Mouse (Mus musculus) forebrain, embryonic 14.5 days (tissue): ENCODE results near the gene Slc38a7. TPM values are rescaled to one million over a fixed set of nuclear protein-coding genes. Genes with fewer than 3 reads are reported as not detected.
"Not testable (repeated sequence)": the region's sequence is repeated elsewhere in the genome, so short reads cannot be mapped to it uniquely, and the experiment has no call there.

Experiments
- ATAC-seq: fragments of 200-750 bp; cut with Nextera tagmentation; 2 replicates; pipeline ENCODE4 v1.8.0; 2017; ENCODE audit warnings: mild to moderate bottlenecking, moderate library complexity
- DNase-seq: peaks from one replicate; pipeline ENCODE4 v3.0.0-alpha.2; 2015; ENCODE audit warnings: low spot score
- H3K27ac ChIP-seq: fragments of 300-500 bp; sonication (generic); 2 replicates; pipeline ENCODE4 v1.5.1; 2014; ENCODE audit warnings: low read depth, mild to moderate bottlenecking, control low read depth, low read length, moderate library complexity
- H3K27me3 ChIP-seq: fragments of 300-500 bp; sonication (generic); replicated peaks from 2 replicates; pipeline ENCODE4 v1.6.1; 2014; ENCODE audit warnings: low read length, control low read depth, mixed read lengths; ENCODE audit not compliant: control insufficient read depth, insufficient read depth
- H3K36me3 ChIP-seq: fragments of 300-500 bp; sonication (generic); 2 replicates; pipeline ENCODE4 v1.6.1; 2014; ENCODE audit warnings: low read length, control low read depth; ENCODE audit not compliant: control insufficient read depth, insufficient read depth
- H3K4me1 ChIP-seq: fragments of 300-500 bp; sonication (generic); 2 replicates; pipeline ENCODE4 v1.6.1; 2014; ENCODE audit warnings: antibody characterized with exemption, low read length, control low read depth; ENCODE audit not compliant: control insufficient read depth, insufficient read depth
- H3K4me2 ChIP-seq: fragments of 300-500 bp; sonication (generic); 2 replicates; pipeline ENCODE4 v1.6.1; 2014; ENCODE audit warnings: mild to moderate bottlenecking, control low read depth, low read length
- H3K4me3 ChIP-seq: fragments of 300-500 bp; sonication (generic); 2 replicates; pipeline ENCODE4 v1.5.1; 2014; ENCODE audit warnings: low read depth, low read length, control low read depth
- H3K9ac ChIP-seq: fragments of 300-500 bp; sonication (generic); 2 replicates; pipeline ENCODE4 v1.6.1; 2014; ENCODE audit warnings: mild to moderate bottlenecking, low read length, control low read depth, moderate library complexity
- H3K9me3 ChIP-seq: fragments of 300-500 bp; sonication (generic); replicated peaks from 2 replicates; pipeline ENCODE4 v1.6.1; 2016; ENCODE audit warnings: low read length, control low read depth, mixed read lengths; ENCODE audit not compliant: control insufficient read depth
- WGBS: fragments of 180-500 bp; shearing (Covaris S2); extraction: QIAGEN DNeasy Blood & Tissue Kit; methylation state at CpG from one replicate; pipeline ENCODE4 v1.1.7; 2014; 5-methylcytosine and 5-hydroxymethylcytosine counted together
- polyA plus RNA-seq: library from polyadenylated mRNA; unstranded; fragments of >200 nt; fragmentation: Nextera tagmentation; extraction: Ambion mirVana; gene quantifications from 2 replicates; pipeline ENCODE4 v1.2.1, GENCODE M21; 2014

Gene Slc38a7
- polyA plus RNA-seq, 1 experiment from 2014 or later: 27.5 TPM

DNA sequence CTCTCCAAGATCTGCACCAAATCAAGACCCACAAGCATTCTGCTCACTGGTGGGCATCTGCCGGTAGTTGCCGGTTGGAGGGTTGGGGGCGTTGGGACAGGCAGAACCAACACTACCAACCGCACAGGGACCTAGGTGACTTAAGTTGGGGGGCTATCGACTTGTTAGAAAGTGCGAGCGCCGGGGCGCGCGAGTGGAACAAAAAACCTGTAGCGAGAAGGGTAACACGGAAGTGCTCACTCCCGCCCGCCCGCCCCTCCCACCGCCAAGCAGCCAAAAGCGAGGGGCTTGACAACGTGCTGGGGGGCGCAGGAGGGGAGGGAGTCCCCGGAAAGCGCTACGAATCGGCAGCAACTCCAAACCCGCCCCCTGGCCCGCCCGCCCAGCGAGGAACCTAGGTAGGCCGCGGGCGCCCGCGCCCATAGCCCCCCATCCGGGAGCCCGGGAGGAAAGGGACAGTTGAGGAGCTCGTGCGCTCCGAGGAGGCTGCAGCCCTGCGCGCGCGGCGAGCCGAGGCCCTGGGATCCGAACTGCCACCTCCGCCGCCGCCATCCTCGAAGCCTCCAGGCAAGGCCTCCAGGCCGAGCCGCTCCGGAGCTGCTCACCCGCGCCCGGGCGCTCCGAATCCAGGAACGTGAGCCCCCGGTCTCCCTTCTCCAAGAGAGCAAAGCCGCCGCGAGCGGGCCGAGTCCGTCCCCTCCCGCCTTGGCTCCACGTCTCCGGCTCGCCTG is 46.7 kb downstream of the Slc38a7 start:
- under 1% methylated on average over 49 of the region's 69 CpGs for WGBS
- peak overlapping the region; percentile 93 for H3K27ac ChIP-seq
- DNase-seq: peak; percentile 46
- H3K9ac ChIP-seq: peak overlapping the region; percentile 94
- peak overlapping the region; percentile 96 for H3K4me3 ChIP-seq
- ATAC-seq: no peak; the same call in 1 of the 2 replicates
- peaks cover 6% of the 10 kb centered on the region; the same call in 1 of the 2 replicates for H3K36me3 ChIP-seq
- peak overlapping the region; percentile 93 for H3K4me2 ChIP-seq
- peaks cover 12% of the 10 kb centered on the region for H3K4me1 ChIP-seq
- no peaks in the 10 kb centered on the region for H3K9me3 ChIP-seq
- no peaks in the 10 kb centered on the region for H3K27me3 ChIP-seq

DNA sequence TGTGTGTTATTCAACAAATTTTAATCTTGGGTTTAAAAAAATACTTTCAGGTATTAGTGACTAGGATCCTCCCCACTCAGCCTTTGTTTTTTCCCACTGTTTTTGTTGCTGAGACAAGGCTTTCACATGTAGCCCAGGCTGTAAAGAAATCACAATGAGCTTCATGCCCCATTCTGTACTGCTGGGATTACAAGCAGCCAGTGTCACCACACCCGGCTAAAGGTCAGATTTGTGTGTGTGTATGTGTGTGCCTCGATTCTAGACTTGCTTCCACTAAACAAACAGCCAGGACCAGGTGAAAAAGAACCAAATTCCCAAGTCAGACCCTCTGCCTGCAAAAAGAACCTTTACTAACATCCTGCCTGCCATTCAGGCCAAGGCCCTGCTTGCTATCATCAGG is 47.9 kb downstream of the Slc38a7 start:
- H3K36me3 ChIP-seq: peaks cover 11% of the 10 kb centered on the region; the same call in 1 of the 2 replicates
- ATAC-seq: no peak
- 74% methylated on average over 2 of the region's 2 CpGs for WGBS
- peak overlapping the region; percentile 93 for H3K4me2 ChIP-seq
- H3K27me3 ChIP-seq: no peaks in the 10 kb centered on the region
- peak overlapping the region; percentile 94 for H3K9ac ChIP-seq
- peaks cover 12% of the 10 kb centered on the region for H3K4me1 ChIP-seq
- H3K4me3 ChIP-seq: peak overlapping the region; percentile 96
- H3K27ac ChIP-seq: no peak overlapping the region
- DNase-seq: no peak
- no peaks in the 10 kb centered on the region for H3K9me3 ChIP-seq

DNA sequence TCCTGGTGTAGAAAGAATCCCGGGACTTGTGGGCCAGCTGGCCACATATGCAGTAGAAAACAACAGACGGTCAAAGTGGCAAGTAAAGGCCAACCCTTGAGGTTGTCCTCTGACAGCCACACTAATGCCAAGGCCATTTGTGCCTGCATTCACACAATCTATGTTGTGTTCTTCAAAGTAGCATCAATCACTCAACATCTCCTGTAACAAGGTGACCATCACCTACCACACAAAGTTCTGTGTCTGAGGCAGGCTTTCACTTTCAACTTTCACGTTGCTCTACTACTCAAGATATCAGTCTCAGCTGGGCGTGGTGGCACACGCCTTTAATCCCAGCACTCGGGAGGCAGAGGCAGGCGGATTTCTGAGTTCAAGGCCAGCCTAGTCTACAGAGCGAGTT is 51.1 kb downstream of the Slc38a7 start:
- H3K27me3 ChIP-seq: no peaks in the 10 kb centered on the region
- 90% methylated on average over 8 of the region's 8 CpGs for WGBS

DNA sequence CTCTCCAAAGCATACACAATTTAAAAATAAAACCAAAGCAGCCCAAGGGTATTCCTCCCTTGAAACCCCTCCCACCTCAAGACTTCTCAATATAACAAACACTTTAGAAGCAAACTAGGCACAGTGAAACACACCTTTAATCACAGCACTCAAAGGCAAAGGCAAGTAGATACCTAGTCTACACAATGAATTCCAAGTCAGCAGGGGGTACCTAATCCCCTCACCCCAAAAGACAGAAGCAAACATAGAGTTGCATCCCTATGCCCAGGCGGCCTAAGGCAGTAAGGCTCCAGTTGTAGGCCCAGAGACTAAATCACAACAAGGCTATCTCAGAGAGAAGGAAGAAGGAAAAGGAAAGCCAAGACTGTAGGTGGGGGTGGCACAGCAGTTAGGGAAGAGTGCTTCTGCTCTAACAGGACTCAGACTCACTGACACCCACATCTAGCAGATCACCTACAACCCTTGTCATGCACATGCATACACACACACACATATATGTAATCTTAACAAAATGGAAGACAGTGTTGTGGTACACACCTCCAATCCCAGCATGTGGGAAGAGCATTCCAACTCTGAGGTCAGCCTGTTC is 51.8 kb downstream of the Slc38a7 start:
- ATAC-seq: no peak
- Histone ChIP-seq H3K27me3 (no peaks in the 10 kb centered on the region), H3K4me3 (no peak overlapping the region), H3K4me1 (peaks cover 12% of the 10 kb centered on the region), H3K4me2 (no peak overlapping the region), H3K36me3 (peaks cover 15% of the 10 kb centered on the region; the same call in 1 of the 2 replicates), H3K9ac (no peak overlapping the region), H3K27ac (no peak overlapping the region), H3K9me3 (no peaks in the 10 kb centered on the region)
- no peak for DNase-seq
- 65% methylated on average over 1 of the region's 1 CpGs for WGBS

More for the DNA sequence above, 51.1 kb downstream of the Slc38a7 start:
- Histone ChIP-seq H3K36me3 (peaks cover 15% of the 10 kb centered on the region; the same call in 1 of the 2 replicates), H3K4me1 (peaks cover 12% of the 10 kb centered on the region), H3K9ac (no peak overlapping the region), H3K4me2 (no peak overlapping the region), H3K4me3 (no peak overlapping the region), H3K9me3 (no peaks in the 10 kb centered on the region), H3K27ac (no peak overlapping the region)
- DNase-seq: no peak
- ATAC-seq: no peak

DNA sequence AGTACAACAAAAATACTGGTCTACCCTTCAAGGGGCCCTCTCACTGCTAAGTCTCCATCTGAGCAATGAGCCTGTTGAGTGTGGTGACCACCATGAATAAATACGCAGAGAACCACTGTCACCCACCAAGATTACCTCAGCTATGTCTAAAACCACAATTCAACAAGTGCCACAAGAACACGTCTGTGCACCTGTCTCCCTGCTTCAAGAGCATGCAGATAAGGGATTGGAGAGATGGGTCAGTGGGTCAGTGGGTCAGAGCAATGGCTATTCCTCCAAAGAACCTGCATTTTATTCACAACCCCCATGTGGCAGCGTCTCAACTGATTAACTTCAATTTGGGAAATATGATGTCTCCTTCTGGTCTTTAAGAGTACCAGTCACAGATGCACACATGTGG is 53.0 kb downstream of the Slc38a7 start:
- Histone ChIP-seq H3K27ac (no peak overlapping the region), H3K27me3 (no peaks in the 10 kb centered on the region), H3K4me3 (no peak overlapping the region), H3K9ac (no peak overlapping the region), H3K4me2 (no peak overlapping the region), H3K4me1 (peaks cover 5% of the 10 kb centered on the region; the same call in 1 of the 2 replicates), H3K9me3 (no peaks in the 10 kb centered on the region), H3K36me3 (peaks cover 15% of the 10 kb centered on the region; the same call in 1 of the 2 replicates)
- ATAC-seq: no peak
- WGBS: 96% methylated on average over 3 of the region's 3 CpGs
- DNase-seq: no peak

DNA sequence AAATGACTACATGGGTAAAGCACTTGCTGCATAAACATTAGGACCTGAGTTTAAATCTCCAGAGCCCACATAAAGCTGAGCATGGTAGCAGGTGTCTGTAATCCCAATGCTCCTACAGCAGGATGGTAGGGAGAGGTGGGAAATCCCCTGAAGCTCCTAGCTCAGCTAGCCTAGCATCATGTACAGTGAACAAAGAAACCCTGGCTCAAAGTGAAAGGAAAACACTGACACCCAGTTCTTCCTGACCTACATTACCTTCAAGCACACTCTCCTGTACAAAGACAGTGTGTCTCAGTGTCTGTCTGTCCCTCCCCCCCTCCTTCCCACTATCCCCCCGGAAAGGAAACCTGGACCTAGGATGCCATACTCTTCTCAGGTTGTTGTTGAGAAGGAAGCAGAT is 53.4 kb downstream of the Slc38a7 start:
- Histone ChIP-seq H3K9me3 (no peaks in the 10 kb centered on the region), H3K4me2 (no peak overlapping the region), H3K27ac (no peak overlapping the region), H3K27me3 (no peaks in the 10 kb centered on the region), H3K9ac (no peak overlapping the region), H3K4me1 (peaks cover under 1% of the 10 kb centered on the region; the same call in 1 of the 2 replicates), H3K4me3 (no peak overlapping the region), H3K36me3 (peaks cover 15% of the 10 kb centered on the region; the same call in 1 of the 2 replicates)
- WGBS: 94% methylated on average over 1 of the region's 1 CpGs
- no peak for ATAC-seq
- DNase-seq: no peak

DNA sequence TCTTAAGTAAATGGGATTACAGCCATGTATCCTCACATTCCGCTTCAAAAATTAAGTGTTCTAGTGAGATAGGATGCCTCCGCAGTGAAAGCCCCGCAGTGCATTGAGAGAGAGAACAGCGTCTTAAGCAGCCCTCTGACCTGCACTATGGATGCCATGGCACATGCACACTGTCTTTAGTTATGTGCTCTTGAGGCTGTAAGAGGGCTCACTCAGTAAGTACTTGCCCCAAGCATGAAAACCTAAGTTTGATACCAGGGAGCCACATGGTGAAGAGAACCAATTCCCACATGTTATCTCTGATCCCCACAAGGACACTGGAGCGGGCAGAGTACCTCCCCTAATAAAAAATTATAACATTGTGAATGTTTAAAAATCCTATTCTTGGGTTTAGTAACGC is 54.2 kb downstream of the Slc38a7 start:
- H3K36me3 ChIP-seq: peaks cover 15% of the 10 kb centered on the region; the same call in 1 of the 2 replicates
- H3K27ac ChIP-seq: no peak overlapping the region
- no peaks in the 10 kb centered on the region for H3K9me3 ChIP-seq
- H3K9ac ChIP-seq: no peak overlapping the region
- no peak overlapping the region for H3K4me3 ChIP-seq
- H3K27me3 ChIP-seq: no peaks in the 10 kb centered on the region
- DNase-seq (no peak), ATAC-seq (no peak)
- 93% methylated on average over 6 of the region's 6 CpGs for WGBS
- H3K4me1 ChIP-seq: no peaks in the 10 kb centered on the region
- H3K4me2 ChIP-seq: no peak overlapping the region

DNA sequence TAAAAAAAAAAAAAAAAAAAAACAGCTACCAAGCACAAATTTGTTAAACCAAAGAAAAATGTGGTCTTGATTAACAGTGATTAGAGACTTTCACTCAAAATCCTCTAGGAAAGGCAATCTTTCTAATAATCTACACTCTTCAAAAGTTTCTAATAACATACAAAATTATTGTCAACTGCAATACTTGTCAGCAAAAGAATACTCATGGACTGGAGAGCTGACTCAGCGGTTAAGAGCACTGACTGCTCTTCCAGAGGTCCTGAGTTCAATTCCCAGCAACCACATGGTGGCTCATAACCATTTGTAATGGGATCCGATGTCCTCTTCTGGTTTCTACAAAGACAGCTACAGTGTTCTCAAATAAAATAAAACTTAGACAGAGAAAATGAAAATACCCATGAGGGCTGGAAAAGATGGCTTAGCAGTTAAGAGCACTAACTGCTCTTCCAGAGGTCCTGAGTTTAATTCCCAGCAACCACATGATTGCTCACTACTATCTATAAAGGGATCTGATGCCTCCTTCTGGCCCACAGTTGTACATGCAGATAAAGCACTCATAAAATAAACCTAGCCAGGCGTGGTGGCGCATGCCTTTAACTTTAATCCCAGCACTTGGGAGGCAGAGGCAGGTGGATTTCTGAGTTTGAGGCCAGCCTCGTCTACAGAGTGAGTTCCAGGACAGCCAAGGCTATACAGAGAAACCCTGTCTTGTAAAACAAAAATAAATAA is 57.8 kb downstream of the Slc38a7 start:
- H3K4me1 ChIP-seq, H3K36me3 ChIP-seq, H3K27ac ChIP-seq, H3K4me2 ChIP-seq, DNase-seq, ATAC-seq, H3K9me3 ChIP-seq, H3K27me3 ChIP-seq, H3K4me3 ChIP-seq, H3K9ac ChIP-seq: not testable (repeated sequence)
- 97% methylated on average over 5 of the region's 5 CpGs for WGBS
